Mouse (Mus musculus): Measurements from ENCODE around the gene Trmt1. TPM values are rescaled to one million over a fixed set of nuclear protein-coding genes. Genes with fewer than 3 reads are reported as not detected.
A peak's percentile ranks its signal among the peaks of the same experiment; 100 is the strongest.

The Trmt1 gene
- polyA plus RNA-seq, 1 experiment from 2014 or later: 62.1 TPM

DNA sequence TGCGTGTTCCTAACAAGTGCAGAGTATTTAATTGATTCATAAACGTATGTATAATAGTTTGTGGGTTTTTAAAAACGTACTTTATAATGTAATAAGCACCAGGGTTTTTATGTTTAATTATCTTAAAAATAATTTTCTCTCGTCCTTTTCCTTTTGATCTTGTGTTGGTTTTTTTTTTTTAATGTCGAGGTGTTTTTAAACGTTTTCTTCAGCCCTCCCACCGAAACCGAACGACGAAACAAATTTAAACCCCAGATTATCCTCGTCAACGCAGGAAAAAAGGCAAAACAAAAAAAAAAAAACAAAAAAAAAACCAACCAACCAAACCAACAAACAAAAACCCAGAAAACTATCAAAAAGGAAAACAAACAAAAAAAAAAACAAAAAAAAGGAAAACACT, 19.9 kb downstream of the Trmt1 start:
- Histone ChIP-seq H3K36me3 (replicated peaks; ENCODE audit: control insufficient read depth, insufficient read depth) (no peaks in the 10 kb centered on the region), H3K4me1 (replicated peaks; ENCODE audit: control insufficient read depth, insufficient read depth, low read length) (peaks cover 50% of the 10 kb centered on the region), H3K27me3 (ENCODE audit: control insufficient read depth, insufficient read depth, low read length) (peaks cover 65% of the 10 kb centered on the region), H3K4me3 (replicated peaks; ENCODE audit: low read length) (peak overlapping the region; percentile 16), H3K9ac (peak overlapping the region; percentile 48), H3K9me3 (ENCODE audit: control insufficient read depth, low read length) (no peaks in the 10 kb centered on the region), H3K4me2 (replicated peaks) (peak overlapping the region; percentile 39), H3K27ac (peak overlapping the region; percentile 84)
- ATAC-seq (ENCODE audit: low FRiP score): no peak
- WGBS: 2% methylated on average over 12 of the region's 12 CpGs
- no peak for DNase-seq (ENCODE audit: low spot score)

DNA sequence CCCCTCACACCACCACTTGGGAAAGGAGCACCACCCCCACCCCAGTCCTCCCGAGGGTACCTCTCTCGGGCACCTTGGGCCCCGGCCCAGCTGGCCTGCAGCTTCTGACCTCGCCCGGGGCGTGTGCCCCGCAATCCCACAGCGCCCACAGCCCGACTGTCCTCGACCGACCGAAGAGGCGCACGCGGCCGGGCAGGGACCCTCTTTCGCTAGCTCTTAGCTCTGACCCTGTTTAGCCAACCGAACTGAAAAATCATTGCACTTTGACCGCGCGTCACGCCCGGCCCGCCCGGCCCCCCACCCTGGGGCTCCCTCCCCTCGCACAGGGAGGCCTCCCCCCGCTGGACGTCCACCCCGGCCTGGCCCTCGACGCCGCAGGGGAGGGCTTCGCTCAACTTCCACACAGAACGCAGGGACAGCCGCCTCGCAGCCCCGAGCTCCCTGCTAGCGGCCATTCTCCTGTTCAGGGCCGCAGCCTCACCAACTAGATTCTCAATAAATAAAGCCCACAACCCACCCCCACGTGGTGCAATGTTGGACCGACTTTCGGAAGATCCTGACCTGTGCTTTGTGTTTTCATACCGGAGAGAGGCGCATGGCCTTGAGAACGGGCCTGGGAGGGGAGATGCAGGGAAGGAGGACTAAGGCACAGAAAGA, 20.6 kb downstream of the Trmt1 start:
- Histone ChIP-seq H3K4me3 (replicated peaks; ENCODE audit: low read length) (peak overlapping the region; percentile 7; the same call in 1 of the 2 replicates), H3K4me1 (replicated peaks; ENCODE audit: control insufficient read depth, insufficient read depth, low read length) (peaks cover 50% of the 10 kb centered on the region), H3K4me2 (replicated peaks) (peak overlapping the region; percentile 39), H3K36me3 (replicated peaks; ENCODE audit: control insufficient read depth, insufficient read depth) (no peaks in the 10 kb centered on the region), H3K9me3 (ENCODE audit: control insufficient read depth, low read length) (no peaks in the 10 kb centered on the region), H3K9ac (peak overlapping the region; percentile 48), H3K27ac (peak overlapping the region; percentile 84), H3K27me3 (ENCODE audit: control insufficient read depth, insufficient read depth, low read length) (peaks cover 57% of the 10 kb centered on the region)
- ATAC-seq (ENCODE audit: low FRiP score) (no peak), DNase-seq (ENCODE audit: low spot score) (no peak)
- 2% methylated on average over 42 of the region's 45 CpGs for WGBS

DNA sequence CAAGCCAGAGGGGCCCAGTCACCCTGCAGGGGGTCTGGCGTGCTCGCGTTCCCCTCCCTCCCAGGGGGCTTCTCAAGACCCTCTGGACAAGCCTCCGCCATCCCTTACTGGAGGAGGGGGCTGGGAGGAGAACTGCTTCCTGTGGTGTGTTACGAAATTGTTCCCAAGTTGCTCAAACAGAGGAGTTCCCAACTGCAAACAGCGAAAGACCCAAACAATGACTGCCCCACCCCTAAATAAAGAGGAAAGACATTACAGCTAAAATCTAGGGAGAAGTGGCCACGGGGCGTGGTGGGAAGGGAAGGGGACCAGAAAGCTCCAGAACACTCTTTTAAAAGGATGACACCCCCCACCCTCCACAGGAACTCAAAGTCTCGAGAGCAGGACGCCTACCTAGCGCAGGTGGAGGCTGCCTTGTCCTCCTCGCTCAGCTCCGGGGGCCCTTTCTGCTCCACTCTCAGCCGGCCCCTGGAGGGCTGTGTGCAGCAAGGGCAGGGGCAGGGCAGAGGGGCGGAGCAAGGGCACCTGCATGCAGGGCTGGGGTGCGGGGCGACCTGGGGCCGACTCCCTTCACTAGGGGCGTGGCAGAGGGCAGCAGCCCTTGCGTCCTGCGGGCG, 21.3 kb downstream of the Trmt1 start:
- Histone ChIP-seq H3K4me1 (replicated peaks; ENCODE audit: control insufficient read depth, insufficient read depth, low read length) (peaks cover 50% of the 10 kb centered on the region), H3K9ac (peak overlapping the region; percentile 48), H3K27me3 (ENCODE audit: control insufficient read depth, insufficient read depth, low read length) (peaks cover 53% of the 10 kb centered on the region), H3K4me3 (replicated peaks; ENCODE audit: low read length) (peak overlapping the region; percentile 15), H3K27ac (peak overlapping the region; percentile 84), H3K36me3 (replicated peaks; ENCODE audit: control insufficient read depth, insufficient read depth) (no peaks in the 10 kb centered on the region), H3K9me3 (ENCODE audit: control insufficient read depth, low read length) (no peaks in the 10 kb centered on the region), H3K4me2 (replicated peaks) (peak overlapping the region; percentile 39)
- DNase-seq (ENCODE audit: low spot score): no peak
- 3% methylated on average over 22 of the region's 22 CpGs for WGBS
- ATAC-seq (ENCODE audit: low FRiP score): no peak

DNA sequence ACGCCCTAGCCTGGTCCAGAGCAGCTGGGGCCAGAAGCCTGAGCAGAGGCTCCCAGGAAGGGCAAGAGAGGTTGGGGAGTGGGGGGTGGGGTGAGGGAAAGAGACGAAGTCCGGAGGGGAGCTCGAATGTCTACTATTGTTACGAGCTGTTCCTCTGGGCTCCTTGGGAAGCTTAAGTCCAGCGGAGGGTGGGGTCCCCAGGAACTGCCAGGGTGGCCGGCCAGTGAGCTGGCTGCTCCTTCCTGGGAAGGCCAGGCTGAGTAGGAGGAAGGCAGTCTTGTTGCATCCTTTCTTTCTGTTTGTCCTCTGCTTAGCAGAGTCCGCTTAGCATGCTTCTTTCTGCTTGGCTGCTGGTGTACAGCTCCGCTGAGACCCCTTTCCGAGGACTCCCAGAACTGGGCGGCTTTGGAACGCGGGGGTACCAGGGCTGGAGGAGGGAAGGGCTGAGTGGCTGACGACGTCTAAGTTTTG, 22.0 kb downstream of the Trmt1 start:
- peaks cover 48% of the 10 kb centered on the region for H3K27me3 ChIP-seq (ENCODE audit: control insufficient read depth, insufficient read depth, low read length)
- DNase-seq (ENCODE audit: low spot score): no peak
- H3K4me3 ChIP-seq (replicated peaks; ENCODE audit: low read length): 0 out of 2 replicates have a peak overlapping the region, but pooled peaks have one; percentile 15

DNA sequence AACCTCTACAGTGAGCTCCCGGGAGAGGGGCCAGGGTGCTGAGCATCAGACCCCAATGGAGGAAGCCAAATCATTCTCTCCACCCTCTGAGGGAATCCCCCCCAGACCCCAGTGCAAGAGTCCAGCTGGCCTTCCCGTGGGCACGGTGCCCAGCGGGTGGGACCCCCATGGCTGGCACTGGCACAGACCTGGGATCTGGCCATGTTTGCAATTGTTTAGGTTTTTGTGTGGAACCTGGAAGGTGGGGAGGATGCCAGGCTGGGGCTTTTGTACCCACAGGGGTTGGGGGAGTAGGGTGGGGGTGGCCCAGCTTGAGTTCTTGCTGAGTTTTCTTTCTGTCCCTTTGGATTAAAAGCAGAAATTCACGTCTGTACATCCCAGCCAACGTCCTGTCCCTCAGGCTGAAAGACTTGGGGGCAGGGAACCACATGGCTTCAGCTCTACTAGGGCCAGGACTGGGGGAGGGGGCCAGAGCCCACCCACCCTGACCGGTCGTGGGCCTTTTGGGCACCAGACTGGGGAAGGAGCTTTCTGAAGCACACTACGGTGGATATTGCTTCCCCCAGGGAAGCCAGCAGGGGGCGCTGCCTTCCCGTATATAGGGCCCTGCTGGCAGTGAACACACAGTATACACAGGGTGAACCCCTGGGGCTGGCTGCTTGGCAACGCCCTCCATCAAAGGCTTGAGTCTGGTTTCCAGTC, 22.8 kb downstream of the Trmt1 start:
- H3K4me1 ChIP-seq (replicated peaks; ENCODE audit: control insufficient read depth, insufficient read depth, low read length): peaks cover 57% of the 10 kb centered on the region
- 7% methylated on average over 12 of the region's 12 CpGs for WGBS
- H3K4me2 ChIP-seq (replicated peaks): no peak overlapping the region
- H3K9me3 ChIP-seq (ENCODE audit: control insufficient read depth, low read length): no peaks in the 10 kb centered on the region
- no peak overlapping the region for H3K9ac ChIP-seq
- no peak overlapping the region for H3K4me3 ChIP-seq (replicated peaks; ENCODE audit: low read length)
- peak; percentile 71 for ATAC-seq (ENCODE audit: low FRiP score)
- DNase-seq (ENCODE audit: low spot score): peak; percentile 91
- no peaks in the 10 kb centered on the region for H3K36me3 ChIP-seq (replicated peaks; ENCODE audit: control insufficient read depth, insufficient read depth)
- peaks cover 42% of the 10 kb centered on the region for H3K27me3 ChIP-seq (ENCODE audit: control insufficient read depth, insufficient read depth, low read length)
- H3K27ac ChIP-seq: peak overlapping the region; percentile 84

More for the DNA sequence above, 22.0 kb downstream of the Trmt1 start:
- H3K4me1 ChIP-seq (replicated peaks; ENCODE audit: control insufficient read depth, insufficient read depth, low read length): peaks cover 54% of the 10 kb centered on the region
- peak overlapping the region; percentile 47 for H3K9ac ChIP-seq
- H3K27ac ChIP-seq: peak overlapping the region; percentile 84
- no peak for ATAC-seq (ENCODE audit: low FRiP score)
- 2% methylated on average over 15 of the region's 15 CpGs for WGBS
- H3K4me2 ChIP-seq (replicated peaks): peak overlapping the region; percentile 39
- no peaks in the 10 kb centered on the region for H3K36me3 ChIP-seq (replicated peaks; ENCODE audit: control insufficient read depth, insufficient read depth)
- no peaks in the 10 kb centered on the region for H3K9me3 ChIP-seq (ENCODE audit: control insufficient read depth, low read length)

DNA sequence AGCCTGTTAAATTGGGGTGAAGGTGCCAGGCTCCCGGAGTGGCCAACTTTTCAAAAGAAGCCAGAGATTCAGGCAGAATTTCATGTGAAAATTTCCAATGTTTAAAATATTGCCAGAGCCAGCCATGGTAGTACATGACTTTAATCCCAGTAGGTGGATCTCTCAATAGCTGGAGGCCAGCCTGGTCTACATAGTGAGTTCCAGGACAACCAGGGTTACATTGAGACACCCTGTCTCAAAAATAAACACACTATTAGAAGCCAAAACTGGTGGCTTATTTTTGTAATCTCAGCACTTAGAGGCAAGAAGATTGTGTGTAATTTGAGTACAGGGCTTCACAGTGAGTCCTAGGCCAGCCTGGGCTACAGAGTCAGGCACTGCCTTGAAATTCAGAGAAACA, 23.8 kb downstream of the Trmt1 start:
- H3K4me1 ChIP-seq (replicated peaks; ENCODE audit: control insufficient read depth, insufficient read depth, low read length): peaks cover 62% of the 10 kb centered on the region
- 93% methylated on average over 1 of the region's 1 CpGs for WGBS
- no peak for DNase-seq (ENCODE audit: low spot score)

DNA sequence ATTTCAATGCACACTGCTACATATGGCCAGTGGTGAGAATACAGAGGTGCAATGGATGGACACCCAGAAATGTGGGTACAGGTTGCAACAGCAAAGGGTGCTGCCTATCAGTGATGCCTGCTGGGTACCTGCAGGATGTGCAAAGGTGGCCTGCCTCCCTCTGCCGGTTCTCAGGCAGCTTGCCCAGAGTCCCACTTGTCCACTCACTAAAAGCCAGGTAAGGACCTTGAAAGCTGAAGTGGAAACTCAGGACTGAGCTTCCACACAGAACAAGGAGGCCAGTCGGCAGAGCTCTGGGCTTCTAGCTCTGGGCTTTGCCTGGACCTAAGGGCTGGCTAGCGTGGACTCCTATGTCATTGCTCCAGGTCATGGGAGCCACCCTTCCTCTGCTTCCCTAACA, 25.2 kb downstream of the Trmt1 start:
- no peak for DNase-seq (ENCODE audit: low spot score)
- H3K4me2 ChIP-seq (replicated peaks): no peak overlapping the region

More for the DNA sequence above, 23.8 kb downstream of the Trmt1 start:
- Histone ChIP-seq H3K4me2 (replicated peaks) (no peak overlapping the region), H3K27me3 (ENCODE audit: control insufficient read depth, insufficient read depth, low read length) (peaks cover 43% of the 10 kb centered on the region), H3K9me3 (ENCODE audit: control insufficient read depth, low read length) (no peaks in the 10 kb centered on the region), H3K27ac (peak overlapping the region; percentile 84), H3K36me3 (replicated peaks; ENCODE audit: control insufficient read depth, insufficient read depth) (no peaks in the 10 kb centered on the region), H3K9ac (no peak overlapping the region), H3K4me3 (replicated peaks; ENCODE audit: low read length) (no peak overlapping the region)
- ATAC-seq (ENCODE audit: low FRiP score): no peak

DNA sequence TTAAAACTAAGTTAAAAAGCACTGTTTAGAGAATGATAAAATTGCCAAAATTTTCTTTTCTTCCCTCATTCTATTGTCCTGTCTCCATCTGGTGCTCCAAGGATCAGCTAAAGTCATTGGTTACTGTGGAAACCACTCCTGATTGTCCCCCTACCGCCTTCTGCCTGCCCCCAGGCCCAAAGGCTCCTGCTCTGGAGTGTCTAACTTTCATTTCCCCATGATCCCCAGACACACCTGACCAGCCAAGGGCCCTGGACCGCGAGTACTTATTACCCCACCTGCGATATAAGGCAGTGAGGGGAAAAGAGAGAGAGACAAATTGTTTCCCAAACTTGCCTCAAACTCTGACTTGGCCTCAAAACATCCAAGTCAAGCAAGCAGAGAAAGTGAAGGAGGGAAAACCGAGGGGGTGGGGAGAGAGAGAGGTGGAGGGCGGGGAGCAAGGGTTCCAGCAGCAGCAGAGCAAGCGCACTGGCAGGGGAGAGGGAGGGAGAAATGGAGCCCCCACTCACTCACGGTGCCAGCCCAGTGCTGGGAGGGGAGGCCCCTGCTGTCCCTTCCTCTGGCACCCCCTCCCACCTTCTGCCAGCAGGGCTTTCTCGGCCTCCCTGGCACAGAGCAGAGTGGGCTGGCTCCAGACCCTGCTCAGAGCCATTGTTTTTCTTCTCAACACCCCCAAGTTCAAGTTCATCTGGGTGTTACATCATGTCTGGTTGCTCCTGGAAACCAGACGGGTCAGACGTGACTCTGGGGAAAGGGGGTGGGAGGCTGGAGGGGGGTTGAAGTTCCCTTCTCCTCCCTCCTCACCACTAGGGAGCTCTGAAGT, 26.0 kb downstream of the Trmt1 start:
- H3K27ac ChIP-seq: peak overlapping the region; percentile 90
- no peaks in the 10 kb centered on the region for H3K36me3 ChIP-seq (replicated peaks; ENCODE audit: control insufficient read depth, insufficient read depth)
- peaks cover 50% of the 10 kb centered on the region for H3K27me3 ChIP-seq (ENCODE audit: control insufficient read depth, insufficient read depth, low read length)
- no peaks in the 10 kb centered on the region for H3K9me3 ChIP-seq (ENCODE audit: control insufficient read depth, low read length)
- peak; percentile 82 for ATAC-seq (ENCODE audit: low FRiP score)
- H3K4me3 ChIP-seq (replicated peaks; ENCODE audit: low read length): no peak overlapping the region
- no peak overlapping the region for H3K9ac ChIP-seq
- WGBS: 11% methylated on average over 11 of the region's 11 CpGs
- peaks cover 55% of the 10 kb centered on the region for H3K4me1 ChIP-seq (replicated peaks; ENCODE audit: control insufficient read depth, insufficient read depth, low read length)
- peak; percentile 70 for DNase-seq (ENCODE audit: low spot score)
- H3K4me2 ChIP-seq (replicated peaks): no peak overlapping the region

More for the DNA sequence above, 25.2 kb downstream of the Trmt1 start:
- WGBS: 43% methylated on average over 3 of the region's 3 CpGs
- peaks cover 63% of the 10 kb centered on the region for H3K4me1 ChIP-seq (replicated peaks; ENCODE audit: control insufficient read depth, insufficient read depth, low read length)
- ATAC-seq (ENCODE audit: low FRiP score): no peak
- peaks cover 45% of the 10 kb centered on the region for H3K27me3 ChIP-seq (ENCODE audit: control insufficient read depth, insufficient read depth, low read length)
- H3K9me3 ChIP-seq (ENCODE audit: control insufficient read depth, low read length): no peaks in the 10 kb centered on the region
- peak overlapping the region; percentile 90 for H3K27ac ChIP-seq
- no peak overlapping the region for H3K9ac ChIP-seq
- no peaks in the 10 kb centered on the region for H3K36me3 ChIP-seq (replicated peaks; ENCODE audit: control insufficient read depth, insufficient read depth)
- no peak overlapping the region for H3K4me3 ChIP-seq (replicated peaks; ENCODE audit: low read length)
